Mouse (Mus musculus) liver (tissue): ENCODE measurements around the gene Col4a5.

Experiments used
- DNase-seq: peaks from one replicate; pipeline ENCODE4 v3.0.0-alpha.2; 2020; ENCODE audit warnings: mixed read lengths

Gene Col4a5

GRCm38 (mm10) chrX:141475110-141475509 is at the start of gene Col4a5:
Gene Col4a5 (plus strand): TSS chrX:141475385.
- DNase-seq = peak; percentile 60

GRCm38 (mm10) chrX:141436780-141437179 is 38.4 kb upstream of the Col4a5 start:
- DNase-seq = no peak

- no peak for DNase-seq
Observed at GRCm38 (mm10) chrX:141439423-141439822, 35.8 kb upstream of the Col4a5 start.

- DNase-seq = no peak
Observed at GRCm38 (mm10) chrX:141447936-141448335, 27.2 kb upstream of the Col4a5 start.

GRCm38 (mm10) chrX:141473470-141474302 is 1.5 kb upstream of the Col4a5 start, which contains the start of gene Col4a6:
Gene Col4a6 (minus strand): TSS chrX:141474076.
- DNase-seq = no peak

GRCm38 (mm10) chrX:141475566-141476327 is 562 bp downstream of the Col4a5 start:
- DNase-seq = peak; percentile 3

- no peak for DNase-seq
Observed at GRCm38 (mm10) chrX:141494545-141494944, 19.4 kb downstream of the Col4a5 start.

- DNase-seq = no peak
Observed at GRCm38 (mm10) chrX:141503125-141503524, 27.9 kb downstream of the Col4a5 start.

GRCm38 (mm10) chrX:141533447-141533846 is 58.3 kb downstream of the Col4a5 start:
- no peak for DNase-seq

- DNase-seq = no peak
Observed at GRCm38 (mm10) chrX:141547471-141547870, 72.3 kb downstream of the Col4a5 start.

GRCm38 (mm10) chrX:141590242-141590641 is 115.1 kb downstream of the Col4a5 start:
- DNase-seq = no peak

GRCm38 (mm10) chrX:141721725-141722124 is 246.5 kb downstream of the Col4a5 start:
- peak; percentile 5 for DNase-seq

GRCm38 (mm10) chrX:141723936-141724335 is 248.8 kb downstream of the Col4a5 start:
- DNase-seq = peak; percentile 3

- no peak for DNase-seq
Observed at GRCm38 (mm10) chrX:141724391-141724891, 249.3 kb downstream of the Col4a5 start.

- peak; percentile 8 for DNase-seq
Observed at GRCm38 (mm10) chrX:141724937-141725918, 250.0 kb downstream of the Col4a5 start, which contains the start of gene Irs4. Gene Irs4 (minus strand): TSS chrX:141725263.

- no peak for DNase-seq
Observed at GRCm38 (mm10) chrX:141729570-141729969, 254.4 kb downstream of the Col4a5 start.
